Mouse (Mus musculus) heart, postnatal 25 days (tissue): ENCODE results near the gene Klf14. TPM values are rescaled to one million over a fixed set of nuclear protein-coding genes. Genes with fewer than 3 reads are reported as not detected.

Experiments used
- total RNA-seq, 2 experiments: library from RNA; stranded (reverse); gene quantifications; 2 replicates each; pipeline ENCODE4 v1.2.3; 2021

Klf14 gene
- total RNA-seq, 2 experiments from 2014 or later, result 0.31 to 0.36 TPM

Other genes starting within 250 kb of the Klf14 start
- 10 to 100 TPM; 12.3 to 15.2 TPM for gene Mest, start 235.5 kb downstream of the Klf14 start, total RNA-seq
- 10 to 100 TPM; 37.7 to 42.7 TPM for gene Copg2, start 62.3 kb downstream of the Klf14 start, total RNA-seq
- not detected for gene Tsga13, start 43.5 kb downstream of the Klf14 start, total RNA-seq